Mouse (Mus musculus) common myeloid progenitor, adult 5-6 weeks (primary cell): ENCODE results near the gene F830045P16Rik. TPM values are rescaled to one million over a fixed set of nuclear protein-coding genes. Genes with fewer than 3 reads are reported as not detected.
"Not testable (repeated sequence)": the region's sequence is repeated elsewhere in the genome, so short reads cannot be mapped to it uniquely, and the experiment has no call there.

ENCODE experiments used
- ATAC-seq: replicated peaks from 2 replicates; pipeline ENCODE4 v1.8.0; 2016; ENCODE audit warnings: low read depth, mild to moderate bottlenecking, moderate TSS enrichment, inconsistent platforms; ENCODE audit not compliant: poor library complexity, severe bottlenecking
- total RNA-seq: library from RNA; stranded (forward); fragments of 200-1000, 187-1606 nt; gene quantifications from 2 replicates; pipeline ENCODE4 v1.2.3, GENCODE M21; 2017

F830045P16Rik gene
- total RNA-seq, 1 experiment from 2014 or later, result not detected

DNA sequence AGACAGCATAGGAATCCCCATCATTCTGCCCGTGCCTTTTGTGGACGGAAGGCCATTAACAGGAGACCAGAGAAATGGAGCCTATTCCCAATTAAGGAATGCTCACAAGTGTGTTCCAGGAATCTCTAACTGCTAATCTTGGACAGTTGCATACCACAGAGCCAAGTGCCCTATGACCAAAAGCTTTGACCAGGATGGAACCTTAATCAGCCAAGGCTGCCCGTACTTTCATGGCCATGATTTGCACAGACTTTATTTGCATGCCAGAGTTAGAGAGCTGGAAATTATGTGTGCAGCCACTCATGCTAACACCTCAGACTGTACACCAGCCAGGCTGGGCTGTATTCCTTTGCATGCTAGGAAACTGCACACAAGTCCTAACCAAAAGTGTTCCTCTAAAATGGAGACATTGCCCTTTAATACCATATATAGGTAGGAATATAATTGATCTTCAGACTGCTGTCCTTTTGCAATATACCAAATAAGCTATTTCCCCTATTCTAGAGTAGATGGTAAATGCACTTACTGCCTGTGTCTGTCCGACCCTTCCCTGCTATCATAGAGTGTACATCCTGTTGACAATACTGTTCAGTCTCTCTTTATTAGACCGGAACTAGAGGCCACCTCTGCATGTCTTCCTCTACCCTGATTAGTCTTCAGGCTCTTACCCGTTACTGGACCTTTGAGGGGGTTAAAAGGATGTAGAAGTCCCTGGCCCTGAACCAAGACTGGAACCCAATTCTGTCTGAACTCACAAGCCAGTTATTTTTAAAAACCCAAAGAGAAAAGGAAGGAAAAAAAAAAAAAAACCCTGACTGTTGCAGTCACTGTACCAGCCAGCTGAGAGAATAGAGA lies 22.6 kb downstream of the F830045P16Rik start:
- ATAC-seq, result no peak

DNA sequence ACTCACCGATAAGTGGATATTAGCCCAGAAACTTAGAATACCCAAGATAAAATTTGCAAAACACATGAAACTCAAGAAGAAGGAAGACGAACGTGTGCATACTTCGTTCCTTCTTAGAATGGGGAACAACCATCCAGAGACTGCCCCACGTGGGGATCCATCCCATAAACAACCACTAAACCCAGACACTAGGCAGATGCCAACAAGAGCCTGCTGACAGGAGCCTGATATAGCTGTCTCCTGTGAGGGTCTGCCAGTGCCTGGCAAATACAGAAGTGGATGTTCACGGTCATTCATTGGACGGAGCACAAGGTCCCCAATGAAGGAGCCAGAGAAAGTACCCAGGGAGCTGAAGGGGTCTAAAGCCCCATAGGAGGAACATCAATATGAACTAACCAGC lies 24.3 kb downstream of the F830045P16Rik start:
- ATAC-seq, result not testable (repeated sequence)

DNA sequence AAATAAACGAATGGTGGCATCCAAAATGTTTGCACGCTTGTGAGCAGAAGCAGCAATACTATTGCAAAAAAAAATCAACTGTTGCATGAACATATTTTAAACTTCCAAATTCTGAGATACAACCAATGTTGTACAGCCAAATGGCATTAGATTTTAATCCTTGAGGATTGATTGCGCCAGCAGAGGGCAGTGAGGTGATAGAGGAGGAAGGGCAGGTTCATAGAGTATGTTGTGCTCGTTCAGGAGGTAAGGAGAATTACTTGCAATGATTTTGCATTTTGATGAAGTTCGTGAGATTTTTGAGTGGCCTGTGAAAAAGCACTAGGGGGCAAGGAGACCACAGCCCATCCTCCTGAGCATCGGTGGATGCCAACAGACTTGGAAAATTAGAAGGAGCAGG lies 33.8 kb downstream of the F830045P16Rik start:
- ATAC-seq, result peak; percentile 71

DNA sequence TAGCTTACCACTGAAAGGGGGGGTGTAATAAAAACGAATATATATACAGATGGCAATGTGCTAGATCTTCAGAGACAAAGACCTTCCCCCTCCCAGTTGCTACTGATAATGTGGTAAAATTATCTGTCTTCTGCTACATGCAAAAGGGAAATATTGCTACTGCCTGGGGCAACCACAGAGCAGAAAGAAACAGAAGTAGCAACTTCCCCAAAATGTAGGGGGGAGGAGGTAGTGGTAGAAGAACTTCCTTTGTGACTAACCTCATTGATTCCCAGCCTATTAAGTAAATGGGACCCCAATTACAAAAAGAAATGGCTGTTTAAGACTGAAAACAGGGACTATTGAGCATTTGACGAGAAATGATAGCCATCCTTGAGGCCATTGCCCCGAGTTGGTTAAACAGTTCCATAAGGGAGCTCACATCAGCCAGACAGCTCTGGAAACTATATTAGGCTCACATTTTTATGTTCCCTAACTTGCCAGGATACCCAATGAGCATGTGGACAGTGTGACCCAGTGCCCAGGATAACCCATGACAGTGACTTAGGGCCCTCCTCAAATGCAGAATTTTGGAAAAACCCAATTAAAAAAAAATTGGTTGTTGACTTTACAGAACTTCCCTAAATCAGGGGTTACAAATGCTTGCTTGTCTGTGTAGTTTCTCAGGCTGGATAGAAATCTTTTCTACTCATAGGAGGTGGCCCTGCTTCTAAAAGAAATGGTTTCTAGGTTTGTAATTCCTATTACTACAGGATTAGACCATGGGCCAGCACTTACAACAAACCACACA lies 46.7 kb downstream of the F830045P16Rik start:
- ATAC-seq, result peak; percentile 98

DNA sequence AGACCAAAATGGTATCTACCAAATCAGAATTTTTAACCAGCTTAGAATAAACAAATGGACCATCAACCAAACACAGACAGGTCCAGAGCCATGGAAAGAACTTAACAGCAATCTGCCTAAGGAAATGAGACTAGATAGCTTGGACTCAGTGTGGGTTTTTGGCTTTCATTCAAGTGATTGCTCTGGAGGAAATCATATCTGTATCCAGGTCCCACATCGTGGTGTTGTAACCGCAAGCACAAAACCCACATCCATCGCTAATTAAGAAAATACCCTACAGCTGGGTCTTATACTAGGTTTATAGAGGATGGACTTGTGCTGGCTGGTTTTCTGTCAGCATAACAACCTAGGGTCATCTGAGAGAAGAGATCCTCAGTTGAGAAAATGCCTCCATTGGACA lies 53.3 kb downstream of the F830045P16Rik start:
- peak; percentile 71 for ATAC-seq

DNA sequence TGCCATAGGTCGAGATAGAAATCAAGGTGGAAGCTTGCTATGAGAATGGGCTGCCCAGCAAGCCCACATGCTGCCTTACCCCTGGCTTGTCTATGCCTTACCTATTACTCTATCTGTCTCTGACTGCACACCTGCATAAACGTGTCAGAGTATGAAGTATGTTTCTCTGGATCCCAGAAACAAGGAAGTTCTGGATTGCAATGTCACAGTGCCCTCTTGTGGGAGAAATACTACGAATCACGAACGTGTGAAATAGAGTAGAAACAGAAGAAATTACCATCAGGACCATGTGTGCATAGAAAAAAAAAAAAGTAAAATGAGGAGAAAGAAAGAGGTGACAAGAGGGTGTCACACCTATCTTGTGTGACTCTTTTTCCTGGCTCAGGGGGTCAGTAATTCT lies 64.5 kb downstream of the F830045P16Rik start:
- ATAC-seq, result 0 out of 2 replicates have a peak, but pooled peaks have one; percentile 39

DNA sequence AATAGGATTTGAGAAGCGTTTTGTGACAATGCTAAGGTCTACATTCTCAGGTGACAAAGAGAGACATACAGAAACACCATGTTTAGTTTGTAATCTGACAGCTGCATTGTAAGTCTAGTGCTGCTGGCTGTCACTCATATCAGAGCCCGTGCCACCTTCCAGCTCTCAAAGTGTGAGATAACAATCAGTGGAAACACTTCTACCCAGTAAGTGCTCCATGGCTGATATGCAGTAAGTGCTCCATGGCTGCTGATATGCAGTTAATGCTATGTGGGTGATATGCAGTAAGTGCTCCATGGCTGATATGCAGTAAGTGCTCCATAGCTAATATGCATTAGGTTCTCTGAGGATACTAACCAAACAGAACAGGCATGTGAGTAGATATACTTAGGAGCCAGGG lies 65.6 kb downstream of the F830045P16Rik start:
- no peak for ATAC-seq

DNA sequence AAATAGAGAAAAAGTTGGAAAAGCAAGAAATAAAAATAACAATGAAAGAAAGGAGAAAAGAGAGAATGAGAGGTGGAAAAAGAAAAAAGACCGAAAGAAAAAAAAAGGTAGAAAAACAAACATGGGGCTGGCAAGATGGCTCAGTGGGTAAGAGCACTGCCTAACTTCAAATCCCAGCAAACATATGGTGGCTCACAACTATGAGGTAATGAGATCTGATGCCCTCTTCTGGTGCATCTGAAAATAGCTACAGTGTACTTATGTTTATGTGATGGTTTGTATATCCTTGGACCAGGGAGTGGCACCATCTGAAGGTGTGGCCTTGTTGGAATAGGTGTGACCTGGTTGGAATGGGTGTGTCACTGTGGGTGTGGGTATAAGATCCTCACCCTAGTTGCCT lies 97.6 kb downstream of the F830045P16Rik start:
- ATAC-seq, result 0 out of 2 replicates have a peak, but pooled peaks have one; percentile 18

DNA sequence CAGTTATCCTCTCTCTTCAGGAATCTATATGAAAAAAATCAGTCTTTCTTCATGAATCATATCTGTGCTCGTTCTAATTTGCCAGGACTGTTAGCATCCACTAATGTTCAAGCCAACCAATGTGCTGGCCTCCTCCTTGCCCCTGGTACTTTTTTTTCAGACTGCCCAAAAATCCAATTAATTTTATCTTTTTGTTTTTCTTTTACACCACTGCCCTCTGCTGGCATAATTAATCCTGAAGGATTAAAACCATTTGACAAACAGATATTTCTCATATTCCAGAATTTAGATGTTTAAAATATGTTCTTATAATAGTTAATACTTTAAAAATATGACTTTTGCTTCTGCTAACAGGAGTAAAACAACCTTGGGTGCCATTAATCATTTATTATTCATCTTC lies 101.2 kb downstream of the F830045P16Rik start:
- ATAC-seq, result no peak

DNA sequence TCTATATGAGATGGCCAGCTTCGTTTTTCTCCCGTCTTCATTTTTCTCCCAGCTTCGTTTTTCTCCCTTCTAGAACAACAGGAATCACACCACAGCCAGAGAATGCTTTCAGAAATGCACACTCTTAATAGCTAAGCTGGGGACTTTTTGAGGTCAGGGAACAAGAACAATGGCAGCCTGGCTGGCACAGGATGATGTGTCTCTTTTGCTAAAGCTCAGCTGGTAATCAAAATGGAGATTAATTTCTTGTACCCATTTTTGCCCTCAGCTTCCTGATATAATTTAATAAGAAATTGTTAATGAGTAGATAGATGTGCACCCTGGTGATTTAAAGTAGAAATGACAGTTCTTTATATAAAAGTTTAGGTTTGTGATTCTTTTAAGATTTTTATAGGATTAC lies 112.7 kb downstream of the F830045P16Rik start:
- ATAC-seq, result no peak

DNA sequence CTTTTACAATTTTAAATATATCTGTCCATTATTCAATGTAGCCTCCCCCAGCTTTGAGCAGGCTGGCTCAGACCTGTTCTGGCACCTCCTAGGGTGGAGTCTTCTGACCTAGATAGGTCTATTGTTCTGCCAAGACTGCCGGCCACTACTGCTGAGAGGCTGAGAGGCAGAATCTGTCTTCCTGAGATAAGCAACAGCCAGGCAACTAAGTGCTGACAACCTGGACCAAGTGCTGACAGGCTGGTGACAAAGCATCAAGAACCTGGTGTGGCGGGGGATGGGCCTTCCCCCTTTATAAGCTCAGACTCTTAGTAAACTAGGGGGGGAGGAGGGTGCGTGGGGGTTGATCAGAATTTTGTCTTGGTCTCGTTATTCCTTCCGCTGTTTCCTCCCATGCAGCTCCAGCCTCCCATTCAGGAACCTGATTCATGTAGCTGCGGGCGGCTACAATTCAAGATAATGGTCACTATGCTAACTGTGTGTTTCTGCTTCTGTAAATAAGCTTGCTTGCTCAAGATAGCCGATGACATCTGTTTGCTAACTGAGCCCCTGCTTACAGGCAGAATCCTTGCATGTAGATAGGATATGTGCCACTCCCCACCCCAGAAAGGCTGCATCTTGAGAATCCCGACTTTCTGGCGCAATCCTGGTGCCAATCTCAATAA lies 115.4 kb downstream of the F830045P16Rik start:
- peak; percentile 86 for ATAC-seq

DNA sequence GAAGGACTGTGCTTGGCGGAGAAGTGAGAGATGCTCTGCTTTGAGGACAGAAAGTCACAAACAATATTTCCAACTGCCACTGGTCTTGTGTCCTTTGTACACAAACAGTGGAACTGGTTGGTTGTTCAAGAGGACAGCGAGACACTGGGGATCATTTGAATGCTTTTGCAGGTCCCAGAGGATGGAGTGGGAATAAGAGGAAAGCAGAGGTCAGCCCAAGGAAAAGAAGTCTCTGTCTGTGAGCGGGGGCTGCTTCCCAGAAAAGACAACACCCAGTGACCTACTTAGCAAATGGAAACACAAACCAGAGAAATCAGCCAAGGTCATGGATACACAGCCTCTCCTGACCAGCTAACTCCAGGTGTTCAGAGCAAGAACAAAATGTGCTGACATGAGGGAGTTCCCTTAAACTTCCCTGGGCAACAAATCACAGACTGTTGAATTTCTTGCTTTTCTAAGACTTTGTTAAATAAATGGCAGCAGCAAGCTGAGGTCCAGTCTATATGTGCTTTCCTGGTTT lies 117.0 kb downstream of the F830045P16Rik start:
- ATAC-seq, result no peak

DNA sequence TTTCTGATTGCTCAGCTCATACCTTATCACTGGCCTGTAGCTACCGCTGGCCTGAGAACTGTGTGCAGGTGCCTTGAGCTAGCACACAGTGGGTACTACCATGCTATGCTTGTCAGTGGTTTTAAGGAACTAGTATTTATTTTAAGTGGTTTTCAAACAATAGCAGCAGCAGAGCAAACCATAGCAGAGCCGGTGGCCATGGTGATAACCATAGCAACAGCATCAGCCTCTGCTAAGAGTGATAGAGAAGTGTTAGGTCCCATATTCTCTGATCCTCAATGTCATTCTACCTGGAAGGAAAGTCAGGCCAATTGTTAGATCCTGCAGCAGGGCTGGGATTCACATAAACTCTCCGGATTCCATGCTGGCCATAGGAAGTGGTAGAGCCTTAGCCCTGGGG lies 121.8 kb downstream of the F830045P16Rik start:
- ATAC-seq, result no peak

DNA sequence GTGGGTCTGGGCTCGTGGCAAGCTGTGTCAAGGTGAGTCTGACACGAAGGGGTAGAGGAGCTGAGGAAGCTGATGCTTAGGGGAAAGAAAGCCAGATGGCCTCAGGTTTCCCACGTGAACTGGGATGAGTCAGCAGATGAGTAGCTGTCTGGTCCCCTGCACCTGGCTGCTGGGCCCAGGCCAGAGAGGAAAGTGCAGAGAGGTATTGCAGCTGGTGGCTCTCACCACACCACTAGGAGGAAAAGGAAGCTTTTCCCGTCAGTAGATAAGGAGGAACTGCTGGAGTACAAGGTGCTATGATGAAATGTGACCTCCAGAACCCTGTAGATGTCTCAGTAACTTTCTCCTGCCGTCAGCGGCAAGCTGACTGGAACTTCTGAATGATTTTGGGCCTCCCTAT lies 122.9 kb downstream of the F830045P16Rik start:
- ATAC-seq, result peak; percentile 62; the same call in 1 of the 2 replicates

DNA sequence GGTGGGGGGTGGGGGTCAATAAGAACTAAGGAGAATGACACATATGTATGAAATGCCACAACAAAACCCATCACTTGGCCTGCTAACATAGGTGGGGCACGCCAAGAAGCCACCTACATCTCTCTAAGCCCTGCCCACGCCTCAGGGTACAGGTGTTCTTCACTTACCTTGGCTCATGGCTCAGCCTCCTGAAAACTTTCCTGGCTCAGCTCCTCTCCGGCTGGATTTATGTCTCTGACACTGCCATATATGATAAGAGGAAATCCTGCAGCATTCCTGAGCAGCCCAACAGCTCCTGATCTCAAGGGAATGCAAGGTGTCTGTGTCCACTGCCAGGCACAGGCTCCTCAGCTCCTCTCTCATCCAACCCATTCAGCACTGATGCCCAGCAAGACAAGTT lies 124.8 kb downstream of the F830045P16Rik start:
- no peak for ATAC-seq

DNA sequence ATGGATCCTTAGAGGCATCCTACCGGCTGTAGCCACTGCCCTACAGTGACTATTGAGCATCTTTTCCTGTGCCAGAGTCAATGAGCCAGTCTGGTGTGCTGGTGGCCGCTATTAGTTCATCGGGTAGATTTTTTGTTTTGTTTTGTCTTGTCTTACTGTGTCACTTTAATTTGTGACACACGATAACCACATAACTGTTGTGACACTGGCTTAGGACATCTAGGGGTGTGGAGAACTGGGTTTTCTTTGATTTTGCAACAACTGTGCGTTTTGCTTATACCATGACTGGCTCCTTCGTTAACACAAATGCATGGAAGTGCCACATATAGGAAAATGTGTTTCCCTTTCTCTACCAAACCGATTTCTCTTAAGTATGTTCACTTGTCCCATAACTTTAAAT lies 126.1 kb downstream of the F830045P16Rik start:
- ATAC-seq, result no peak

DNA sequence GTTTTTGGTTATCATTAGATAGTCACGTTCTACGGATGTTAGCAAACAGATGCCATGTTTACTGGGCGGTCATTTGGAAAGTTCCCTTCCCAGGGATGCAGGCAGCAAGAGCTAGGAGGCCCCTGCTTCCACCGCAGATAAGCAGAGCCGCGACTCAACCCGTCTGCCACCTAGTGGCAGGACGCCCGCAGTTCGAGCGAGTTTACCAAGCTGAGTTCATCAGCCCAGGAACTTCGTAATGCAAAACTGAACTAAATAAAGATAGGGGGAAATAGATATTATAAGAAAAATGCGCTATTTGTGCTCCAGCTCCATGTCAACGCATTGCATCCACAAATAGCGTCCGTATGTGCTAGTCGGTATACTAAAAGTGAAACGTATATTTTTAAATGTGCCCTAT lies 127.9 kb downstream of the F830045P16Rik start:
- ATAC-seq, result peak; percentile 92
